Mouse (Mus musculus) natural killer cell, adult 2 months (primary cell): ENCODE measurements around the gene Specc1.
"Not testable (repeated sequence)": the region's sequence is repeated elsewhere in the genome, so short reads cannot be mapped to it uniquely, and the experiment has no call there.

ENCODE experiments used
- DNase-seq, 2 experiments: peaks; one replicate each; pipeline ENCODE4 v3.0.0; 2022; ENCODE audit warnings: low spot score in 2 of 2

Specc1 gene

GRCm38 (mm10) chr11:61956572-61957295 lies at the start of gene Specc1:
Specc1 (plus strand) TSS chr11:61956763.
- peak; percentile 68 to 80 for DNase-seq

- DNase-seq: no peak
These were observed 48.2 kb upstream of the Specc1 start for GRCm38 (mm10) chr11:61908315-61908714.

GRCm38 (mm10) chr11:61919702-61920101 lies 36.9 kb upstream of the Specc1 start:
- DNase-seq: no peak

GRCm38 (mm10) chr11:61923309-61923708 lies 33.3 kb upstream of the Specc1 start:
- DNase-seq: no peak

- DNase-seq: no peak
These were observed 27.1 kb upstream of the Specc1 start for GRCm38 (mm10) chr11:61929323-61930097.

DNA sequence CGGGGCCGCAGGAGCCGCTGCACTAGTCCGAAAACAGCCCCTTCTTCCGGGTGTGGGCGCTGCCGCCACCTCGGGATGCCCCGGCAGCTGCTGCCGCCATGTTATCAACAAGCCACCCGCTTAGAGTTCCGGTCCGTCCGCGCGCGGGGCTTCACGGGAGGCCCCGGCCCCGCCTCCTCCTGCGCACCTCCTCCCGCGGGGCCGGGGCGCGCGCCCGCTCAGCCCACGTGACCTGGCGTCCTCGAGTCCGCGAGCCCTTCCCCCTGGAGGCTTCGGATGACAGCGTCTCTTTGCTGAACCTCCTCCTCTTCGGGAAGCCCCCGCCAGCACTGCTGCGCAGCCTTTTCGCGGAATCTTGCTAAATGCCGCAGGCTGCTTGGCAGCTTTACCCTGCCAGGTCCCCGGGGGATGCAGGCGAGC lies 26.5 kb upstream of the Specc1 start, which contains the start of gene Akap10:
Gene Akap10, minus strand, starts transcription at position 155 of the 420 bp plus-strand sequence.
- peak; percentile 92 to 93 for DNase-seq

DNA sequence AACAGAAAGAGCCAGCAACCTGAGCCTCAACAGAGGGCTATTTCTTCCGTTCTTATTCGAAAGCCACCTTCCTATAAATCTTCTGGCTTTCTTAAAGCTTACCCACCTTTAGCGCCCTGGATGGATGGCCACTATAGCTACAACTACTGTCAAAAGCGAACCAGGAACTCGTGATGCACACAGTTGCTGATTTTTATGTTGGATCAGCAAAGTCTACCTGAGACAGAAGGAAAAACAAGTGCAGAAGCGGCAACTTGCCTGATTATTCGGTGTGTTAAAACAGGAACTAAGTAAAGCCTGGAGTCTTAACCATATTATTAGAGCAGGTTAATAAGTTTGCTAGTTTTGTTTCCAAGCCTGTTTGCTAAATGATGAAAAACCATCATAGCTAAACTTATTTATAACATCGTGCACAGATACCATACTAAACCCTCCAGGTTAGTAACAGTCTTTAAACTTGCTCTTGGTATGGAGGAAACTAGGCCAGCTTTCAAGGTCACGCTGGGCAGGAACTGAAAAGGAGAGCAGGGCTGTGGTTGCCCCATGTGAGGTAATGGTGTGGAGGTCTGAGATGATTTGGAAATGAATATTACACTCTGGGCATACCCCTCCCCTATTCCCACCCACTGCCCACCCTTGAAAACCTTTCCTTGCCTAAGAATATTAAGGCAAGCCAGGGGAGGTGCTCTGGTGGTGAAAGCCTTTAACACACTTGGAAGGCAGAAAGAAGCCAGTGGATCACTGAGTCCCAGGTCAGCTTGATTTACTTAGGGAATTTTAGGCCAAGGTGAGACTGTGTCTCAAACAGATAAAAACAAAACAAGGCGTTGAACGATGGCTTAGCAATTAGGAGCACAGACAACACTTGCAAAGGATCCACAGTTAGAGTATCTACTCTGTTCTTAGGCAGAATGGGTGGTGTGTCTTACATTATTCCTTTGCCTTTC lies 25.6 kb upstream of the Specc1 start:
- DNase-seq: peak in 1 of 2 experiments; percentile 5

- DNase-seq: no peak
These were observed 18.8 kb upstream of the Specc1 start for GRCm38 (mm10) chr11:61937761-61938160.

- DNase-seq: no peak
These were observed 13.7 kb upstream of the Specc1 start for GRCm38 (mm10) chr11:61942903-61943302.

DNA sequence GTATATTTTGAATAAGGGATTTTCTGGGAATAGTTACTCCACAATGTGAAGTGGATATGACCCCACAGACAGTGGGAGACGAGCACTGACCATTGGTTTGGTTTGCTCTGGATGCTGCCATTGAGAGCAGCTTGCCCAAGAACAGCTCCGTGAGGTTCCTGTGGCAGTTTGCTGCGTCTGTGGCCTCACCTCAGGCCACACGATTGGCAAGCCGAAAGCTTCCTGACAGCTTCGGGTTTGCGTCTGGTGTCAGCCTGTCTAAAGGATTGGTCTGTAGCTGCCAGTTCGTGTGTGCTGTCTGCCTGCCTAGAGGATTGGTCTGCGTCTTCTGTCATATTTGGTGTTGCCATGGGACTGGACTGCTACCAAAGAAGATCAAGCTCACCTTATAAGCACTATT lies 12.1 kb upstream of the Specc1 start:
- DNase-seq: no peak

- no peak for DNase-seq
These were observed 10.0 kb upstream of the Specc1 start for GRCm38 (mm10) chr11:61946608-61947007.

DNA sequence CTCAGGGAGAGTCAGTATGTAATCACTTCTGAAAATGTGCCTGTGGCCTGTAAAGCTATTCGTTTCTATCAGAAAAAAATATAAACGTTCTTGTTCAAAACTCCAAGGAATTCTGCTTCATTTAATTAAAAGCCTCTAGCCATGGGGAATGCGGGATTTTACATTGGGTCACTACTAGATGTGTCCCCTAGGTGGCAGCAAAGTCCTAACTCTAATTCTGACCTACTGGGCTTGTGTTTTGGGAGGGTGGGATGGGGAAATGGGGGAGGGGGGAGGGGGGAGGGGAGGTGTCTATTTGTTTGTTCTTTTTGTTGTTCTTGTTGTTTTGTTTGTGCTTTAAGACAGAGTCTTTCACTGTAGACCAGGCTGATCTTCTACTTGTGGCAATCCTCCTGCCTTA lies 7.2 kb upstream of the Specc1 start:
- peak; percentile 19 to 33 for DNase-seq

DNA sequence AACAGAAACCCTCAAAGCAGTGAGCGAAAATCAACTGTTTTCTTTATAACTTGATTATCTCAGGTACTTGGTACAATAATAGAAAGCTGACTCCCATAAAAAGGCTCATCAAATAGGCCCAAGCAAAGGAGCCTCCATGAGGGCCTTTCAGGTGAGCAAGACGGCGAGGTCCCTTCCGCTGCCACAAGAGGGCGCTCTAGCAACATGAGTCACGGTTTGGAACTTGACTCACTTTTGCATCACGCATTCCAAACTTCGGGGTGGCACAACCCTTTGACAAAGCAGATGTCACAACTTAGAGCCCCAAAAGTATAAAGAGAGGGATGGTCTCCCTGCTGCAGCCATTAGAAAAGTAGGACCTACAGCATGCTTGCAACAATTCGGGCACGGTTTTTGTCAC lies 5.9 kb upstream of the Specc1 start:
- DNase-seq: peak; percentile 68 to 78

DNA sequence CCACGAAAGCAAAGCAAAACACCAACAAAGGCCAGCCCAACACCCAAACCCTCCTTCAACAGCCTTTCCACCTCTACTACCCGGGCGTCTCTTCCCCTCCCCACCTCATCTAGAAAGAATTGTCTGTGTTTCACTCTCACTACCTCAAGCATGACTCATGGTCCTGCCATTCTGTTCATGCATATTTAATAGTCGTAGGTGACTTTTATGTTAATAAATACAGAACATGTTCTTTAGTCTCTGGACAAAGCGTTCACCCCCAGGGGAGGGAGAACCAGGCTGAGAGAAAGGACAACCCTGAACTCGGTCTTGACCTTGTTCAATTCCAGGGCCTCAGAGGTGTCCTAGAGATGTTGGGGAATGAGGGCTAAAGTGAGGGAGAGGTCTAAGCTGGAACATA lies 1.4 kb upstream of the Specc1 start:
- DNase-seq: no peak

GRCm38 (mm10) chr11:61955951-61956350 lies 612 bp upstream of the Specc1 start:
- no peak for DNase-seq

DNA sequence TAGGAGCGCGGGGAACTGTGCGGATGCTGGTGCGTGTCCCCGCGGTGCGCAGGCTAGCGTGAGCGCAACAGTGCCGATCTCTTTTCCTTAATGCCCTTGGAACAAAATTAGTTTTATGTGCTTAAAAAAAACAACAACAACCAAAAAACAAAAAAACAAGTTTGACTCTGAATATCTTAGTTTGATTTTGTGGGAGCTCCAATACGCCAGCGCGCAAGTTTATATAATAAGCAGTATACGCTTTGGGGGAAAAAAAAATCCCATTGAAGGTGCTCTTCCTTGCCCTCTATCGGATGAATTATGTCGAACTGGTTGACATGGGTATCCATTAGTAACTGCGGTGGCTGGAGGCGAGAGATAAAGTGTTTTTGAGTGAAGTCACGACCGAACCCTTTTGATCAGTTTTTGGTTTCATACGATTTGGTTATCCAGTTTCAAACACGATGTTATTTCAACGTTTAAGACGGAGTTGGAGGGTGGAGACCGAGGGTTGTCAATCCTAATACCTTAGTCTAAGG lies 792 bp downstream of the Specc1 start:
- no peak for DNase-seq

DNA sequence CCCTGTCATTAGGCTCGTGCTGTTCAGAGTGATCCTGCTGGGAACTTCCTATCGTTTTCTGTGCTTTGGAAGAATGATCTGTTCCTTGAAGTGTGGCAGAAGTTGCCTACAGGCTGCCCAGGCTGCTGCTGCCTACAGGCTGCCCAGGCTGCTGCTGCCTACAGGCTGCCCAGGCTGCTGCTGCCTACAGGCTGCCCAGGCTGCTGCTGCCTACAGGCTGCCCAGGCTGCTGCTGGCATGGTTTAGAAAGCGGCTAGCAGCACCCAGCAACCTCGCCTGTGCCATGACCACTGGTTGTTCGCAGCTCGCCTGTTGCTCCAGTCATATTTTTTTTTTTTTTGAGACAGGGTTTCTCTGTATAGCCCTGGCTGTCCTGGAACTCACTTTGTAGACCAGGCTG lies 2.1 kb downstream of the Specc1 start:
- not testable (repeated sequence) for DNase-seq

DNA sequence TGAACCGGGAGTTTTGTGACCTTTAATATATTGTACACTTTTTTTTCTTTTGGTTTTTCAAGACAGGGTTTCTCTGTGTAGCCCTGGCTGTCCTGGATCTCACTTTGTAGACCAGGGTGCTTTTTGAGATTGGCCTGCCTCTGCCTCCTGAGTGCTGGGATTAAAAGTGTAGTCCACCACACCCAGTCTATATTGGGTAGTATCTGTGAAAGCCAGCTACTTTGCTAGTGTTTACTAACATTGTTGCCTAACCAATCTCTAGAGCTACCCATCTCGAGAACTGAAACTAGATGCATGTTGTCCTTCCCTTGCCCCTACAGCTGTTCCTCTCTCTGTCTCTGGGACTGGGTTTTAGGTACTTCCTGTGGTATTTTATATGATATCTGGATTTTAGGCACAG lies 3.5 kb downstream of the Specc1 start:
- no peak for DNase-seq

DNA sequence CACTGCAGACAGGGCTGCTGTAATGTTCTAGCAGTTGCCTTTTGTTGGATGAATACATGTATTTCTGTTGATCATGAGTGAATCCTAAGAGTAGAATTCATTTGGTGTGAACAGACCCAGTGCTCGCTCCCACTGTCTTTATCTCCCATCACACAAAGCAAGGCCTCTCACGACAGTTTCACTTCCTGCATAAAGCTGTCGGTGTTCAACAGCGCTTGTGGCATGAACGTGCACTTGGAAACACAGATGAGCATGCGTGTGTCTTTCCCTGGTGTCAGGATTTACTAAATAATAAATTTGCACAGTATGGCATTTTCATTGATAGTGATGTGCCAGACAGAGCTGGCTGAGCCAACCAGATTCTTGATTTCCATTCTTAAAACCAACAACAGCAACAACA lies 6.1 kb downstream of the Specc1 start:
- DNase-seq: no peak

DNA sequence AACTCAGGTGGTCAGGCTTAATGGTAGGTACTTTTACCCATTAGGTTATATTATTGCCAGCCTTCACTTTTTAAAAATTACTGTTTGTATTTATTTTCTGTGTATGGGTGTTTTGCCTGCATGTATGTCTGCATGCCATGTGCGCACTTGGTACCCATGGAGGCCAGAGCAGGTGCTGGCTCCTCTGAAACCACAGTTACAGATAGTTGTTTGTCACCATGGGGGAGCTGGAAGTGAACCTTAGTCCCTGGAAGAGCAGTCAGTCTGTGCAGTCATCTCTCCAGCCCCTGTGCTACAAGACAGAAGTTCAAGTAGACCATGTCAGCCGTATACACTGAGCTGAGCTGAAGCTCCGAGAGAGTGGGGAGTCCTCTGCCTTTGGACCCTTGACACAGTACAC lies 6.6 kb downstream of the Specc1 start:
- no peak for DNase-seq

DNA sequence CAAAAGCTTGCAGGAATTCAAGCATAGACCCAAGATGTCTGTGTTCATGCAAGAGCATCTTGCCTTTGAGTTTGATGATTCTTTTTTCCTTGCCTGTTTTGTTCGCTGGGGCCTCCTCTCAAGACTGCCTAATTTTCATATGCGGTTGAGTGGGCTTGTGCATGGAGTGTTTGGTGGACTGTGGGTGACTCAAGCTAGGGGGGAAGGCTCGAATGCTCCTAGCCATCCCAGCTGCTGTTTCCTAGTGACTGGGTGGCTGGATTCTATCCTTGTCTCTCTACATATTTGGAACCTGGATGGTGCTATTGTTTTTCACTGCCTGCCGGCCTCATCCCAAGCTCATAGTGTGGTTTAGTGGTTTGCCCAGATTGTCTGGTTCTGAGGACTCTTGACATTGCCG lies 8.0 kb downstream of the Specc1 start:
- DNase-seq: no peak

GRCm38 (mm10) chr11:61967034-61967433 lies 10.5 kb downstream of the Specc1 start:
- no peak for DNase-seq
